Mouse (Mus musculus): ENCODE measurements around the gene Nudcd2.

GRCm38 (mm10) chr11:40690444-40691127, 42.9 kb upstream of the Nudcd2 start:
- TF ChIP-seq CTCF (IDR thresholded peaks at IDR 0.05; ENCODE audit: extremely low read depth, insufficient read depth, insufficient read length, insufficient replicate concordance) (no peak), POLR2A (IDR thresholded peaks at IDR 0.05; ENCODE audit: low read depth, low read length) (no peak)

Measured in spleen, adult 2 months (tissue).